Mouse (Mus musculus) MEL (cell line): ENCODE results near the gene Cep152. TPM values are rescaled to one million over a fixed set of nuclear protein-coding genes. Genes with fewer than 3 reads are reported as not detected.
A peak's percentile ranks its signal among the peaks of the same experiment; 100 is the strongest.

Experiments
- DNase-seq: peaks from one replicate; pipeline ENCODE4 v3.0.0; 2011; ENCODE audit warnings: low read depth, low spot score
- H3K27ac ChIP-seq: 2 replicates; pipeline ENCODE4 v1.5.1; 2012; ENCODE audit warnings: low read depth, mild to moderate bottlenecking, control low read depth, low read length, moderate library complexity; ENCODE audit not compliant: control insufficient read depth
- H3K27me3 ChIP-seq, 2 experiments: fragments of 150-350 bp in 1 of 2; sonication (generic) in 1 of 2; 2 replicates each; pipeline ENCODE4 v1.6.1; 2012; ENCODE audit warnings: low read length in 2 of 2, mild to moderate bottlenecking in 2 of 2, improper control_type of control experiment in 1 of 2, moderate library complexity in 1 of 2; ENCODE audit not compliant: insufficient read depth in 2 of 2, control insufficient read depth in 1 of 2
- H3K36me3 ChIP-seq, 2 experiments: 2 replicates each; pipeline ENCODE4 v1.6.1; 2012 to 2014; ENCODE audit warnings: low read length in 2 of 2, improper control_type of control experiment in 1 of 2, inconsistent platforms in 1 of 2, mild to moderate bottlenecking in 1 of 2; ENCODE audit not compliant: insufficient read depth in 2 of 2, control insufficient read depth in 1 of 2
- H3K4me1 ChIP-seq, 2 experiments: fragments of 150-350 bp in 1 of 2; sonication (generic) in 1 of 2; 2 replicates each; pipeline ENCODE4 v1.6.1; 2012; ENCODE audit warnings: low read length in 2 of 2, improper control_type of control experiment in 1 of 2, mild to moderate bottlenecking in 1 of 2; ENCODE audit not compliant: insufficient read depth in 2 of 2, control insufficient read depth in 1 of 2
- H3K4me3 ChIP-seq, 2 experiments: fragments of 150-350 bp in 1 of 2; sonication (generic) in 1 of 2; 2 replicates each; pipeline ENCODE4 v1.5.1; 2012; ENCODE audit warnings: low read depth in 2 of 2, low read length in 2 of 2, mild to moderate bottlenecking in 2 of 2, moderate library complexity in 2 of 2, control low read depth in 1 of 2, improper control_type of control experiment in 1 of 2; ENCODE audit not compliant: control insufficient read depth in 1 of 2, insufficient read depth in 1 of 2
- H3K79me2 ChIP-seq: 2 replicates; pipeline ENCODE4 v1.6.1; 2012; ENCODE audit warnings: mild to moderate bottlenecking, low read length, moderate library complexity; ENCODE audit not compliant: control insufficient read depth, poor library complexity, insufficient read depth
- H3K9ac ChIP-seq: 2 replicates; pipeline ENCODE4 v1.6.1; 2012; ENCODE audit warnings: low read depth, mild to moderate bottlenecking, control low read depth, low read length, moderate library complexity; ENCODE audit not compliant: control insufficient read depth, poor library complexity, severe bottlenecking
- H3K9me3 ChIP-seq: fragments of 150-350 bp; sonication (generic); replicated peaks from 2 replicates; pipeline ENCODE4 v1.6.1; 2012; ENCODE audit warnings: mild to moderate bottlenecking, low read length, improper control_type of control experiment, moderate library complexity; ENCODE audit not compliant: insufficient read depth
- BHLHE40 ChIP-seq: IDR thresholded peaks from 2 replicates; pipeline ENCODE4 v1.6.1; 2012; ENCODE audit warnings: low read depth, mild to moderate bottlenecking, inconsistent platforms, low read length, improper control_type of control experiment, borderline replicate concordance
- CHD1 ChIP-seq: IDR thresholded peaks from 2 replicates; pipeline ENCODE4 v1.6.1; 2012; ENCODE audit warnings: low read depth, mild to moderate bottlenecking, inconsistent platforms, low read length, improper control_type of control experiment
- CTCF ChIP-seq, 3 experiments: IDR thresholded peaks in 2 of 3; conservative IDR thresholded peaks in 1 of 3; 2 replicates each; pipeline ENCODE4 v1.5.1; 2011 to 2012; ENCODE audit warnings: low read length in 3 of 3, low read depth in 2 of 3, mild to moderate bottlenecking in 2 of 3, improper control_type of control experiment in 1 of 3, inconsistent platforms in 1 of 3, mixed read lengths in 1 of 3, moderate library complexity in 1 of 3; ENCODE audit not compliant: control insufficient read depth in 1 of 3, insufficient read depth in 1 of 3, poor library complexity in 1 of 3, severe bottlenecking in 1 of 3
- ELF1 ChIP-seq: IDR thresholded peaks from 2 replicates; pipeline ENCODE4 v1.6.1; 2014; ENCODE audit warnings: low read depth, mild to moderate bottlenecking, inconsistent platforms, low read length, improper control_type of control experiment, moderate library complexity
- EP300 ChIP-seq, 2 experiments: IDR thresholded peaks; 2 replicates each; pipeline ENCODE4 v1.6.1; 2011; ENCODE audit warnings: improper control_type of control experiment in 2 of 2, low read length in 2 of 2, low read depth in 1 of 2, mild to moderate bottlenecking in 1 of 2
- ETS1 ChIP-seq: IDR thresholded peaks from 2 replicates; pipeline ENCODE4 v1.6.1; 2012; ENCODE audit warnings: low read depth, mild to moderate bottlenecking, inconsistent platforms, low read length, improper control_type of control experiment, moderate library complexity
- GABPA ChIP-seq: IDR thresholded peaks from 2 replicates; pipeline ENCODE4 v1.6.1; 2012; ENCODE audit warnings: low read depth, mild to moderate bottlenecking, inconsistent platforms, low read length, improper control_type of control experiment, moderate library complexity
- GATA1 ChIP-seq: IDR thresholded peaks from 2 replicates; pipeline ENCODE4 v1.6.1; 2011; ENCODE audit warnings: low read depth, low read length, improper control_type of control experiment
- HCFC1 ChIP-seq: IDR thresholded peaks from 2 replicates; pipeline ENCODE4 v1.6.1; 2012; ENCODE audit warnings: low read depth, mild to moderate bottlenecking, inconsistent platforms, low read length, improper control_type of control experiment, moderate library complexity
- JUND ChIP-seq: IDR thresholded peaks from 2 replicates; pipeline ENCODE4 v1.6.1; 2011; ENCODE audit warnings: low read depth, mild to moderate bottlenecking, improper control_type of control experiment, low read length
- KAT2A ChIP-seq: conservative IDR thresholded peaks from 2 replicates; pipeline ENCODE4 v1.6.1; 2012; ENCODE audit warnings: low read depth, low read length, improper control_type of control experiment, inconsistent platforms
- MAFK ChIP-seq: IDR thresholded peaks from 2 replicates; pipeline ENCODE4 v1.6.1; 2011; ENCODE audit warnings: low read depth, mild to moderate bottlenecking, low read length, improper control_type of control experiment, borderline replicate concordance
- MAX ChIP-seq: IDR thresholded peaks from 2 replicates; pipeline ENCODE4 v1.6.1; 2011; ENCODE audit warnings: low read length, improper control_type of control experiment
- MAZ ChIP-seq: IDR thresholded peaks from 2 replicates; pipeline ENCODE4 v1.6.1; 2012; ENCODE audit warnings: low read depth, mild to moderate bottlenecking, inconsistent platforms, low read length, improper control_type of control experiment
- MXI1 ChIP-seq: IDR thresholded peaks from 2 replicates; pipeline ENCODE4 v1.6.1; 2011; ENCODE audit warnings: mild to moderate bottlenecking, low read depth, low read length, improper control_type of control experiment
- NRF1 ChIP-seq: IDR thresholded peaks from 2 replicates; pipeline ENCODE4 v1.6.1; 2014; ENCODE audit warnings: low read depth, mild to moderate bottlenecking, inconsistent platforms, low read length, improper control_type of control experiment, moderate library complexity; ENCODE audit not compliant: poor library complexity, insufficient read depth, severe bottlenecking
- POLR2A ChIP-seq, 2 experiments: IDR thresholded peaks; 2 replicates each; pipeline ENCODE4 v1.6.1; 2011 to 2012; ENCODE audit warnings: low read length in 2 of 2, mild to moderate bottlenecking in 2 of 2, control low read depth in 1 of 2, improper control_type of control experiment in 1 of 2, low read depth in 1 of 2, moderate library complexity in 1 of 2; ENCODE audit not compliant: control insufficient read depth in 1 of 2, insufficient read depth in 1 of 2, poor library complexity in 1 of 2
- POLR2AphosphoS5 ChIP-seq: IDR thresholded peaks from 2 replicates; pipeline ENCODE4 v1.6.1; 2012; ENCODE audit warnings: low read depth, borderline replicate concordance, mild to moderate bottlenecking, inconsistent platforms, low read length, moderate library complexity, mixed read lengths
- RAD21 ChIP-seq: IDR thresholded peaks from 2 replicates; pipeline ENCODE4 v1.6.1; 2011; ENCODE audit warnings: mild to moderate bottlenecking, low read depth, low read length, improper control_type of control experiment
- RCOR1 ChIP-seq: IDR thresholded peaks from 2 replicates; pipeline ENCODE4 v1.6.1; 2012; ENCODE audit warnings: low read depth, mild to moderate bottlenecking, inconsistent platforms, low read length, improper control_type of control experiment
- SIN3A ChIP-seq: IDR thresholded peaks from 2 replicates; pipeline ENCODE4 v1.6.1; 2012; ENCODE audit warnings: low read length, improper control_type of control experiment, inconsistent platforms
- SMC3 ChIP-seq: IDR thresholded peaks from 2 replicates; pipeline ENCODE4 v1.6.1; 2011; ENCODE audit warnings: low read depth, low read length, improper control_type of control experiment
- TCF12 ChIP-seq: IDR thresholded peaks from 2 replicates; pipeline ENCODE4 v1.6.1; 2014; ENCODE audit warnings: low read depth, mild to moderate bottlenecking, inconsistent platforms, low read length, improper control_type of control experiment, moderate library complexity
- ZKSCAN1 ChIP-seq: IDR thresholded peaks from 2 replicates; pipeline ENCODE4 v1.6.1; 2012; ENCODE audit warnings: low read depth, mild to moderate bottlenecking, inconsistent platforms, low read length, improper control_type of control experiment, moderate library complexity
- ZNF384 ChIP-seq: IDR thresholded peaks from 2 replicates; pipeline ENCODE4 v1.6.1; 2012; ENCODE audit warnings: low read depth, mild to moderate bottlenecking, inconsistent platforms, low read length, improper control_type of control experiment
- polyA plus RNA-seq, 2 experiments: library from polyadenylated mRNA; stranded (reverse) in 1 of 2; unstranded in 1 of 2; fragments of >175 nt in 1 of 2; fragments of >200 nt in 1 of 2; gene quantifications; 2 replicates each; pipeline versions ENCODE4 v1.2.1 to v1.2.4; 2012; ENCODE audit warnings: low replicate concordance in 2 of 2, low read depth in 1 of 2; ENCODE audit not compliant: insufficient read length in 2 of 2, insufficient read depth in 1 of 2, missing spikeins in 1 of 2
- total RNA-seq: library from RNA; depleted of rRNA; stranded (reverse); fragments of 300-350 nt; gene quantifications from 2 replicates; pipeline ENCODE4 v1.2.3, GENCODE M21; 2012

Cep152 gene
- total and polyA plus RNA-seq, 3 experiments = 13.9 to 14.1 TPM; not detected in 1

GRCm38 (mm10) chr2:125665213-125665612 lies 40.3 kb upstream of the Cep152 start:
- Histone ChIP-seq H3K4me3 (no peak overlapping the region), H3K9me3 (no peaks in the 10 kb centered on the region), H3K79me2 (no peaks in the 10 kb centered on the region), H3K27ac (no peak overlapping the region), H3K4me1 (peaks cover 19 to 36% of the 10 kb centered on the region in 2 experiments), H3K27me3 (no peaks in the 10 kb centered on the region), H3K36me3 (peaks cover 0 to 32% of the 10 kb centered on the region in 2 experiments; a peak in 2 of 4 replicates), H3K9ac (no peak overlapping the region)
- no peak for TF ChIP-seq NRF1
- no peak for TF ChIP-seq ZKSCAN1
- no peak for TF ChIP-seq MAZ
- no peak for TF ChIP-seq GABPA
- TF ChIP-seq HCFC1 = no peak
- TF ChIP-seq POLR2AphosphoS5 = no peak
- no peak for TF ChIP-seq SIN3A
- TF ChIP-seq CTCF (IDR thresholded peaks at IDR 0.05 in 2 of 3, conservative IDR thresholded peaks at IDR 0.05 in 1 of 3; ENCODE audit: control insufficient read depth in 1 of 3, insufficient read depth in 1 of 3, low read depth in 2 of 3, low read length in 3 of 3, poor library complexity in 1 of 3, severe bottlenecking in 1 of 3) = no peak
- TF ChIP-seq POLR2A (IDR thresholded peaks at IDR 0.05; ENCODE audit: control insufficient read depth in 1 of 2, insufficient read depth in 1 of 2, low read depth in 1 of 2, low read length in 2 of 2, poor library complexity in 1 of 2) = no peak
- TF ChIP-seq ZNF384 = no peak
- no peak for TF ChIP-seq MXI1
- no peak for TF ChIP-seq ELF1
- no peak for TF ChIP-seq JUND
- no peak for TF ChIP-seq MAFK
- TF ChIP-seq CHD1 = no peak
- no peak for TF ChIP-seq MAX
- no peak for TF ChIP-seq KAT2A
- no peak for TF ChIP-seq SMC3
- peak; percentile 19 for DNase-seq

GRCm38 (mm10) chr2:125662517-125662916 lies 37.6 kb upstream of the Cep152 start:
- H3K27ac ChIP-seq = no peak overlapping the region
- no peaks in the 10 kb centered on the region for H3K27me3 ChIP-seq
- H3K9me3 ChIP-seq = no peaks in the 10 kb centered on the region
- peak; percentile 34 for DNase-seq
- peak in 1 of 2 experiments; percentile 61; a peak in 2 of 4 replicates for TF ChIP-seq EP300 (IDR thresholded peaks at IDR 0.05; ENCODE audit: low read depth in 1 of 2, low read length in 2 of 2)
- TF ChIP-seq RAD21 = no peak
- TF ChIP-seq ZNF384 = peak; percentile 70
- TF ChIP-seq ETS1 = peak; percentile 42; the same call in 1 of the 2 replicates
- 0 out of 2 replicates have a peak, but pooled peaks have one; percentile 38 for TF ChIP-seq GATA1
- TF ChIP-seq RCOR1 = peak; percentile 80
- no peak for TF ChIP-seq ELF1
- TF ChIP-seq TCF12 = peak; percentile 62; the same call in 1 of the 2 replicates
- TF ChIP-seq BHLHE40 = 0 out of 2 replicates have a peak, but pooled peaks have one; percentile 37
- no peak overlapping the region for H3K4me3 ChIP-seq
- H3K79me2 ChIP-seq = no peaks in the 10 kb centered on the region
- no peak overlapping the region for H3K9ac ChIP-seq
- peaks cover 0 to 27% of the 10 kb centered on the region in 2 experiments; a peak in 2 of 4 replicates for H3K36me3 ChIP-seq
- H3K4me1 ChIP-seq = peaks cover 15 to 29% of the 10 kb centered on the region in 2 experiments
